Mouse (Mus musculus): Measurements from ENCODE around the gene Gm11639. TPM values are rescaled to one million over a fixed set of nuclear protein-coding genes. Genes with fewer than 3 reads are reported as not detected.
A peak's percentile ranks its signal among the peaks of the same experiment; 100 is the strongest.
"Not testable (repeated sequence)": the region's sequence is repeated elsewhere in the genome, so short reads cannot be mapped to it uniquely, and the experiment has no call there.

The Gm11639 gene
- total and polyA plus RNA-seq, 3 experiments, result 0.03 to 0.07 TPM; not detected in 1

DNA sequence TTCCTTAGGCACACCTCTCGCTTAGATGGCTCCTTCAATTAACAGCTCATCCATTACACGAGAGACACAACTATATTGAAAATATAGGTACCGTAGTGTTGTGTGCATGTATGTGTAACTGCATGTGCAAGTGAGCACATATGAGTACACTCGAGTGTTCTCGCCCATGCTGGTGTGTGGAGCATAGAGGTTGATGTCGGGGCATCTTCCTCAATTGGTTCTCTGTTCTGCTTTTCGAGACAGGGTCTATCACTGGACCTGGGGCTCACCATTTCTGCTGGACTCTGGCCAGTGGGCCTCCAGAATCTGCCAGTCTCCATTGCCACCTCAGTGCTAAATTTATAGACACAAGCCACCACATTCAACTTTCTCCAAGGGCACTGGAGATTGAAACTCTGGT lies 432.3 kb downstream of the Gm11639 start:
- DNase-seq, result no peak

DNA sequence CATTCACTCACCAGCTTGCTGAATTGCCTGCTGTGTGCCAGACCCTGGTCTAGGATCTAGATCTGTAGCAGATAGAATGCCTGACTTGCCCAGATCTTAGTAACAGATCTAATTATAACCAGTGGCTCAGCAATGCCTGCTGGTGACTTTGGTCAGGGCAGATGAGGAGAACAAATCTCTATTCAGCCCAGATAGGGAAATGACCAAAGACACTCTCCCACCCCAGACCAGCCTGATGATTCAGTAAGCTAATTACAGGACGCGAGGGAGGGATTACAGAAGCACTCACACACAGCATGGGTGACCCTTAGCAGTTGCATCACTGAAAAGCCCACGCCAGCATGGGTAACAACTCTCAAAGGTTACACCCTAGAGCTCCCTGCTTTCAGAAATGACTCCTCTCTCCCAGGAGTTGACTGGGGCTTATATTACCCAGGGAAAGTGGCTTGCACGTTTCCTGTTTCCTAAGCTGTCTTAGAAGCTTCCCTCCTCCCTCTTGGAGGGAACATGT lies 435.1 kb downstream of the Gm11639 start:
- DNase-seq, result no peak

- not testable (repeated sequence) for DNase-seq
Observed at GRCm38 (mm10) chr11:105121792-105122191, 436.3 kb downstream of the Gm11639 start.

DNA sequence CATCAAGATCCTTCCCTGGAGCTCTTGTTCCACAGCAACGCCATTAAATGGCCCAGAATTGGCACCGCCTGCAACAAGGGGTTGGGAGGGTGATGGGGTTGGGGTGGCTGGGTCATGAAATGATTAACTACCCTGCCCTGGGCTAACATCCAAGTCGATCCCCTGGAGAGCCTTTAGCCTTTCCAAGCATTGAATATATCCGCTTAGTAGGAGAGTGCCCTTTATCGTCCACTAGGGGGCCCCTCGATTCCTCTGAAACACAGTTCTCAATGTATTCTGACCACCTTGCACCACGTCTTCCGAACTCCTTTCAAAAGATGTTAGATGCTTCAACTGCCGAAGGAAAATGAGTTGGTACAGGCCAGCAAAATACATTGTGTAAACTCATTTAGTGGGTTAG lies 438.5 kb downstream of the Gm11639 start:
- DNase-seq, result peak; percentile 52

DNA sequence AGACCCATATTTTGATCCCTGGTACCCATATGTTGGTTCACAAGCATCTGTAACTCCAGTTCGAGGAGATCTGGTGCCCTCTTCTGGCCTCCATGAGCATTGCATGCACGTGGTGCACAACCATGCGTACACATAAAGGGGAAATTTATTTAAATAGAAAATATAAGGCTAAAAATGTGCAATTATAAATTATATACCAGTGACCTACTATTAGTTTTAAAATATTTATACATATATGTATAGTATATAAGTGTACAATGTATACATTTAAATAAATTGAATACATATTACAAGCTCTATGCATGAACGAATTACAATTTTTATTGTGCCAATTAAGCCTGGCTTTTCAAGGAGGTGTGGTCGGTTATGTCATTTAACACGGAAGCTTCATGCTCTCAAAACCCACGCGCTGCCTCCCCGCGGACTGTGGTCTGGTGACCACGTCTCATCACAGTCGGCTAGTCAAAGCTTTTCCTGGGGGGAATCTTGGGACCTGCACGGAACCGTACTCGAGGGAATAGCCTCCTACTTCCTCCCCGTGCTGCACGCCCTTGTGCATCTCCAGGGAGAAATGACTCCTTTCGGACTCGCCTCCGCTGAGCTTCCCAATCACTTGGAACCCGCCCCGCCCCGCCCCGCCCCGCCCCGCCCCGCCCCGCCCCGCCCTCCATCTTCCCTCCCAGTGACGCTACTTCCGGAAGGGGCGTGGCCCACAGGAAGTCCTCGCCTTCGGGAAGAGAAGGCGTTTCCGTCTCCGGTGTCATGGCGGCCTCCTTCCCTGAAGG lies 440.4 kb downstream of the Gm11639 start, which contains the start of gene Mettl2:
Gene Mettl2, plus strand, starts transcription at position 691 of the 785 bp plus-strand sequence.
- DNase-seq, result peak; percentile 85

DNA sequence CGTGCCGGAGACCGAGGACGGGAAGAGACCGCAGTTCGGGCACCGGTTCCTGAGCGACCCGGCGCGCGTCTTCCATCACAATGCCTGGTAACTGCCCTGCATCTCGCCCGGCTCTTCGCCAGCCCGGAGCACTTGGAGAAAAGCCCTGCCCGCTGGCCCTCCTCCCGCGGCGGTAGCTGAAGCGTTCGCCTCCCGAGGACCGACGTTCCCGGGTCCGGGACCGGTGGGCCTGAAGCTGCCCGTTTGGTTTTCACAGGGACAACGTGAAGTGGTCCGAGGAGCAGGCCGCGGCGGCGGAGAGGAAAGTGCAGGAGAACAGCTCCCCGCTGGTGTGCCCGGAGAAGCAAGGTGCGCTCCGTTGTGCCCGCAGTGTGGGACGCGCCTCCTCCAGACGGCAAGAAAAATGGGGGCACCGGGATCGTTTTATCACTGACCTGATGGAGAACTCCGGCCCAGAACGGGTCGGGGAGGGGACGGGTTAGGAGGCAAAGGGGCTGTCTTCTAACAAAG lies 441.1 kb downstream of the Gm11639 start:
- DNase-seq, result no peak

DNA sequence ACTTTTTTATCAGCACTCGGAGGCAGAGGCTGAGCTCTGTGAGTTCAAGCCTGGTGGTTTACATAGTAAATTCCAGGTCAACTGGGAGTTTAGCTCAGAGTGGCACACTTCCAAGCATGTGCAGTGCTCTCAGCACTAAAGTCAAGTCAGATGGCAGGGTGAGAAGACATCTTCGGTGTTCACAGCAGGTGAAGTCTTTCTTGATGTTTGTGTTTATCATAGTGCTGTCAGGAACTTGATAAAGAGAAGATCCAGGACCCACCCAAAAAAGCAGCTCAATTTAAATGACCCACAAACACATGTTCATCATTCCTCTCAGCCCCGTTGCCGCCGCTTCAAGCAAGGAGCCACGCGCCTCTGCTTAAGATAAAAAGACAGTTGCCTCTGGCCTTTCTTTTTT lies 450.2 kb downstream of the Gm11639 start:
- no peak for DNase-seq

- not testable (repeated sequence) for DNase-seq
Observed at GRCm38 (mm10) chr11:105137255-105137654, 451.7 kb downstream of the Gm11639 start.

GRCm38 (mm10) chr11:105140512-105140911 lies 455.0 kb downstream of the Gm11639 start:
- not testable (repeated sequence) for DNase-seq

- DNase-seq, result no peak
Observed at GRCm38 (mm10) chr11:105141115-105141514, 455.6 kb downstream of the Gm11639 start.

DNA sequence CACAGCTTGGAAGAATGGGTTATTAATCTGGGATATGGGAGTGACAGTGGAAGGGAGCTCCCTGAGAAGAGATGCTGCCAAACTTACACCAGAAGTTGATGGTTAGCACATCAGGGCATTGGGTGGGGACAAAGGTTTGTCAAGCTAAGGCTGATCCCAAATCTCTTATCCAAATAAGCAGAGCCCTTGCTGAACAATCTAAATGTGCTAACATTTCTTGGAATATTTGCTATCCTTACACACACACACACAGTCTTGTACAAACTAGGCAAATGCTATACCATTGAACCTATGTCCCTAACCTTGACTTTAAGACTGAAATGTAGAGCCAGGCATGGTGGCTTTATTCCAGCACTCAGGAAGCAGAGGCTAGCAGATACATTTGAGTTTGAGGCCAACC lies 458.1 kb downstream of the Gm11639 start:
- DNase-seq, result no peak

DNA sequence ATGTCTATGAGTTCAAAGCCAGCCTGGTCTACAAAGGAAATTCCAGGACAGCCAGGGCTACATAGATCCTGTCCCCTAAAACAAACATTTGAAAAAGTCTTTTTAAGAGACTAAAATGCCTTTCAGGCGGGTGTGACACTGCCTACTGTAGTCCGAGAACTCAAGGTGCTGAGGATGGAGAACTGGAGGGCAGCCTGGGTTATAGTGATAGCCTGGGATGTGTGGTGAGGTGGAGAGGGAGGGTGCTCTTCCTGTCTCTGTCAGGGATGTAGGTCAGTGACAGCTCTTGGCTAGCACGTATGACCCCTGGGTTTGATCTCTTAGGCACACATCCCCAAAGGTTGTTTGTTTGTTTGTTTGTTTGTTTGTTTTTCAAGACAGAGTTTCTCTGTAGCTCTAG lies 458.6 kb downstream of the Gm11639 start:
- no peak for DNase-seq

DNA sequence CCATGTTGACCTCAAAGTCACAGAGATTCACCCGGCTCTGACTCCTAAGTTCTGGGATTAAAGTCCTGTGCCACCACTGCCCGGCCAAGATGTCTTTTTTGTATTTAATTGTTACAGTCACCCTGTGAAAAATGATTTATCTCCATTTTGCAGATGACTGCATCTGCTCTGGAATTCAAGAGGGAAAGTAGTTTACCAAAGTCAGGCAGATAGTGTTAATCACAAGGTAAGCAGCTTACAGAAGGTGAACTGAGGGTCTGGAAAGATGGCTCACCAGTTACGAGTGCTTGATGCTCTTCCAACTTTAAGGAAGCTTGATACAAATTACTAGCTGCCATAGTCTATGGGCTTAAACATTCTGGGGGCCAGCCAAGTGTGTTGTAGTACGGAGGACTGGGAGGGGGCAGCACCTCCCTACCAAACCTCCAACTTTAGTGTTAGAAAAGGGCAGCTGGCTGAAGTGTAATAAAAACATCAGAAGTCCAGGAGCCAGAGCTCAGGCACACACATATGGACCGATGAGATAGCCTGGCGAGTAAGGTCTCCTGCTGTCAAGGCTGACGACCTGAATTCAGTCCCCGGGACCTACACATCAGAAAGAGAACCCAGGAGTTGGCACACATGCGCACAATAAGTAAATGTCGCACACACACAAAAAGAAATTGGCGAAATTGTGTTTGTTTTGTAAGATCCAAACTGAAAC lies 459.2 kb downstream of the Gm11639 start:
- no peak for DNase-seq

- DNase-seq, result no peak
Observed at GRCm38 (mm10) chr11:105145211-105145610, 459.7 kb downstream of the Gm11639 start.

DNA sequence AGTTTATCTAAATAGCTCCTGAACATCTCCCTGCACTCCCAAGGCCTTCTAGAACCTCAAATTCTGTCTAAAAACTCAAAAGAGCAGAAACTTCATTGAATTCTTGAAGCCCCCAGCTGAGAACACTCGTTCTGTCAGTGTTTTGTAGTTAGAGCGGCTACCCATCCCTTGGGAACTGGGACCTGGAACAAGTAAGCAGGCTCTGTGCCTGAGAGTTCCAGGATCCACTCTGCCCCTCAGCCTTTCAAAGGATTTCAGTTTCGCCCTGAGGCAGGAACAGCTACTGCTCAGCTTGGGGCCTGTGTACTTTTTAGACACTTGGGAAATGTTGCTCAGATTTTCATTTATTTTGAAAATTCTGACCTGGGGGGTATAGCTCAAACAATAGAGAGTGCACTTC lies 461.1 kb downstream of the Gm11639 start, which contains the start of gene Gm10842:
Gene Gm10842, plus strand, starts transcription at position 301 of the 400 bp plus-strand sequence.
- no peak for DNase-seq

DNA sequence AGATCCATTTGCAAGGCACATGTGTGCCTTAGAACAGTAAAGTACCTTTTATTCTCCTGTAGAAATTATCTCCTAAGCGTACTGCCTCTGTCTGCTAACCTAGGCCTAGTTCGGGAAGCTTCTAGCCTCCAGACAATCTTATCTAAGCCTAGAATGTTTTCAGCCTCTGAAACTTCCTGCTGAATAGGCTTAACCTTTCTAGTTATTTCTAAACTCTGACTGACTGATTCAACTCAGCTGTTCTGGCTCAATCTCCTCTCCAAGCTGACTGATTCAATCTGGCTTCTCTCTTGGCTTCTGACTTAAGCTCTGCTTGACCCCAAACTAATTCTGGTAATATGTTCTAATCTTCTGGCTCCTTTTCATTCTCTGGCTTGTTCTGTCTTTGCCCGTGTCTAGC lies 463.8 kb downstream of the Gm11639 start:
- no peak for DNase-seq

- DNase-seq, result no peak
Observed at GRCm38 (mm10) chr11:105149766-105150165, 464.3 kb downstream of the Gm11639 start.

DNA sequence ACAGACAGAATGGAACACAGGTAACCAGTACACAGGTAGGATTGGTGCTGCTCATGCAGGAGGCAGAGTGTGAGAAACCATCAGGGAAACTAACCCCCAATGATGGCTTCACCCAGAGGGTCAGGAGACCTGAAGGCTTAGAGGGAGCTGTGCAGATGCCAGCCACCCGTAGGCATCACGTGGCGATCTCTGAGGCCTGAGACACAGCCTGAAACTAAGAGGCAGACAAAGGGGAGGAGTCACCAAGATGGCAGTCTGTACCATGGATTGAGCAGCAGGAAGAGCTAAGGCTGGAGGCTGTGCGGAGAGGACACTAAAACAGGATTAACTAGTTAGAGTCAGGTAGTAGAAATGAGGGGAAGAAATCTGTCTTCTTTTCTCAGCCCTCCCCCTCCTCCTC lies 465.2 kb downstream of the Gm11639 start:
- no peak for DNase-seq

DNA sequence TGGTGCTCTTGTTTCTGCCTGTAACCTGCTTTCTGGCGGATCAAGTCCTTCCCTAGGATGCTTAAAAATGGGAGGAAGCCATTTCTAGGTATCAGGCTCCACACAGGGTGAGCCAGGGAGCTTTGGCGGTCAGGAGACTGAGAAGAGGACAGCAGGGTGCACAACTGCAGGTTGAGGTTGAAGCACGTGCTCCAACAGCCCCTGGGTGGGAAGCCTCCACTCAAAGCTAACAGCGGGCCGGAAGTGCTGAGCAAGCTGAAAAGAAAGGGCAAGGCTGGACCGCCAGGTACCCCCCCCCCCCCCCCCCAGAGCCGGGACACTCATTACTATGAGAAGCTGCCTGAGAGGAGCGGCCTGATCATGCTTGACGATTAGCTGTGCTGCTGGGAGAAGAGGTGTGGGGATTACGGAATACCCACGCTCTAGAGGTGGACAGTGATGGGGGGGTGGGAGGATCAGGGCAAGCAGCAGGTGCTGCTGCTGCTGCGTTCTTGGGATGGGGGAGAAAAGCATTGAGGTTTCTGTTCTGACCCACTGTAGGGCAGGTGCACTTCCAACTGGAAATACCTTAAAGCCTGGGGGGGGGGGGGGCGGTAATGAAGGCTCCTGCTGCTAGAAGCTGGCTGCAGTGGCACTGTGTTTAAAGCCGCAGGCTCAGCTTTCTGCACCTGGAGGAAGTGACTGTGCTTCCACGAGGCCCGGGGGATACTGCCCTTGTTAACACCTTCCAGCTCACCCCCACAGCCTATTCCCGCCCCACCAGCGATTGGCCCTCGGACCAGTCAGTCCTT lies 465.9 kb downstream of the Gm11639 start:
- no peak for DNase-seq

- DNase-seq, result no peak
Observed at GRCm38 (mm10) chr11:105152017-105152300, 466.5 kb downstream of the Gm11639 start.

- no peak for DNase-seq
Observed at GRCm38 (mm10) chr11:105152357-105152899, 466.9 kb downstream of the Gm11639 start.
